9 mouse cellular contexts compared by ENCODE assay signal in genomic region chr7:81198538-81198937, GRCm38 (mm10). TPM values are rescaled to one million over a fixed set of nuclear protein-coding genes. Genes with fewer than 3 reads are reported as not detected.
A peak's percentile ranks its signal among the peaks of the same experiment; 100 is the strongest.
DNase-seq lines count a peak whose midpoint lies in the region; ATAC-seq and TF ChIP-seq lines count a peak whose summit lies in the region.
"Had no signal": no experiment of that assay in that cellular context is flagged by ENCODE, and none has a peak within 500 bp of the region (broad histone marks: within the 10 kb centered on the region; RNA-seq: fewer than 3 reads in every experiment).

No protein-coding gene starts in this region.

- no peaks in the 10 kb centered on the region for H3K27me3 ChIP-seq in stomach, postnatal 0 days (ENCODE audit: control insufficient read depth, insufficient read depth, low read length)
- H3K27me3 ChIP-seq: forebrain, embryonic 15.5 days had no signal

- no peak overlapping the region for H3K27ac ChIP-seq in stomach, postnatal 0 days (replicated peaks)
- H3K27ac ChIP-seq: forebrain, embryonic 15.5 days had no signal

- TF ChIP-seq EP300 in stomach, postnatal 0 days (optimal IDR thresholded peaks at IDR 0.05), result no peak

- H3K4me2 ChIP-seq in stomach, postnatal 0 days (replicated peaks; ENCODE audit: low read depth), result no peak overlapping the region
- H3K4me2 ChIP-seq: forebrain, embryonic 15.5 days had no signal

- H3K36me3 ChIP-seq in stomach, postnatal 0 days (ENCODE audit: control insufficient read depth, insufficient read depth, low read length), result no peaks in the 10 kb centered on the region
- H3K36me3 ChIP-seq: forebrain, embryonic 15.5 days had no signal

- H3K4me3 ChIP-seq in stomach, postnatal 0 days (ENCODE audit: low read depth, low read length), result no peak overlapping the region
- H3K4me3 ChIP-seq: forebrain, embryonic 15.5 days had no signal

- peak; percentile 29 for DNase-seq in heart, postnatal 4 days
- DNase-seq in heart, adult 9 months (ENCODE audit: low spot score in 2 of 2), result no peak
- DNase-seq in ovary, postnatal 36 days (ENCODE audit: low spot score), result peak; percentile 69
- DNase-seq in ovary, postnatal 14 days (ENCODE audit: low spot score), result no peak
- DNase-seq in gastrocnemius, postnatal 10 days, result peak; percentile 29
- DNase-seq in stomach, postnatal 0 days (ENCODE audit: low spot score), result peak; percentile 39
- no peak for DNase-seq in left cerebral cortex, postnatal 14 days (ENCODE audit: low spot score in 2 of 2)
- no peak for DNase-seq in c-Kit-positive CD71-positive TER-119-positive erythroid progenitor cells, embryonic 14.5 days (ENCODE audit: low spot score)

- H3K9me3 ChIP-seq in stomach, postnatal 0 days (ENCODE audit: control insufficient read depth, low read length), result no peaks in the 10 kb centered on the region
- H3K9me3 ChIP-seq: forebrain, embryonic 15.5 days had no signal

- H3K9ac ChIP-seq in stomach, postnatal 0 days (ENCODE audit: low read length), result no peak overlapping the region
- H3K9ac ChIP-seq: forebrain, embryonic 15.5 days had no signal

- 0 out of 2 replicates have a peak, but pooled peaks cover 3% of the 10 kb centered on the region for H3K4me1 ChIP-seq in stomach, postnatal 0 days (replicated peaks; ENCODE audit: control insufficient read depth, insufficient read depth)
- H3K4me1 ChIP-seq: forebrain, embryonic 15.5 days had no signal

- no peak; the same call in 1 of the 2 replicates for ATAC-seq in stomach, postnatal 0 days (ENCODE audit: low FRiP score, low TSS enrichment)
- ATAC-seq: forebrain, embryonic 15.5 days had no signal

- intact Hi-C loops in left cerebral cortex, postnatal 14 days (cut with DNase I), result no loop called here

- WGBS in stomach, postnatal 0 days, result 37% methylated on average over 4 of the region's 4 CpGs

- TF ChIP-seq CTCF in stomach, postnatal 0 days (IDR thresholded peaks at IDR 0.05; ENCODE audit: low read depth), result no peak

RNA-seq across cellular contexts. Expression of gene Pde8a, which starts 14.9 kb away (rescaled TPM):
- total RNA-seq in heart, postnatal 4 days (2021), result 10 to 100 TPM; 15.3 to 17.0 TPM
- 10 to 100 TPM in 1 of 2 experiments, 1 to 10 TPM in 1; 7.8 to 10.1 TPM for total RNA-seq in gastrocnemius, postnatal 10 days (2021)
- 4.9 and 5.0 TPM in 2 replicates for polyA plus RNA-seq in stomach, postnatal 0 days (2015; fragmentation: Nextera tagmentation; extraction: Ambion mirVana)
- total RNA-seq in left cerebral cortex, postnatal 14 days (2021), result 1 to 10 TPM; 3.7 to 4.0 TPM

Comparison
In these comparisons a context has a peak if more than half of its experiments do, and no peak if none do; other contexts are left out.
1. DNase-seq: peak in heart, postnatal 4 days (single experiment), ovary, postnatal 36 days (single experiment), gastrocnemius, postnatal 10 days (single experiment) and stomach, postnatal 0 days (single experiment); none in heart, adult 9 months (0 of 2), ovary, postnatal 14 days (single experiment), left cerebral cortex, postnatal 14 days (0 of 2) and c-Kit-positive CD71-positive TER-119-positive erythroid progenitor cells, embryonic 14.5 days (single experiment).